Mouse (Mus musculus) limb, embryonic 12.5 days (tissue): Measurements from ENCODE around the gene P2ry14. TPM values are rescaled to one million over a fixed set of nuclear protein-coding genes. Genes with fewer than 3 reads are reported as not detected.
A peak's percentile ranks its signal among the peaks of the same experiment; 100 is the strongest.
"Not testable (repeated sequence)": the region's sequence is repeated elsewhere in the genome, so short reads cannot be mapped to it uniquely, and the experiment has no call there.

Experiments
- ATAC-seq: fragments of 200-750 bp; cut with Nextera tagmentation; 2 replicates; pipeline ENCODE4 v1.8.0; 2017; ENCODE audit warnings: low read depth, moderate TSS enrichment; ENCODE audit not compliant: insufficient number of reproducible peaks, insufficient read depth, low FRiP score, low TSS enrichment
- H3K27ac ChIP-seq: fragments of 300-500 bp; sonication (generic); 2 replicates; pipeline ENCODE4 v1.5.1; 2016; ENCODE audit warnings: mild to moderate bottlenecking, moderate library complexity
- H3K27me3 ChIP-seq: fragments of 300-500 bp; sonication (generic); 2 replicates; pipeline ENCODE4 v1.6.1; 2016; ENCODE audit warnings: mild to moderate bottlenecking, moderate library complexity
- H3K36me3 ChIP-seq: fragments of 300-500 bp; sonication (generic); 2 replicates; pipeline ENCODE4 v1.6.1; 2016; ENCODE audit warnings: mild to moderate bottlenecking, moderate library complexity
- H3K4me1 ChIP-seq: fragments of 300-500 bp; sonication (generic); replicated peaks from 2 replicates; pipeline ENCODE4 v1.6.1; 2016
- H3K4me2 ChIP-seq: fragments of 300-500 bp; sonication (generic); 2 replicates; pipeline ENCODE4 v1.6.1; 2016; ENCODE audit warnings: mild to moderate bottlenecking, moderate library complexity
- H3K4me3 ChIP-seq: fragments of 300-500 bp; sonication (generic); replicated peaks from 2 replicates; pipeline ENCODE4 v1.5.1; 2016; ENCODE audit warnings: mild to moderate bottlenecking
- H3K9ac ChIP-seq: fragments of 300-500 bp; sonication (generic); replicated peaks from 2 replicates; pipeline ENCODE4 v1.6.1; 2016; ENCODE audit warnings: mild to moderate bottlenecking, moderate library complexity
- H3K9me3 ChIP-seq: fragments of 300-500 bp; sonication (generic); 2 replicates; pipeline ENCODE4 v1.6.1; 2016; ENCODE audit warnings: mild to moderate bottlenecking, moderate library complexity
- WGBS: fragments of 180-500 bp; shearing (Covaris S2); methylation state at CpG from one replicate; pipeline ENCODE4 v1.1.7; 2016; 5-methylcytosine and 5-hydroxymethylcytosine counted together
- polyA plus RNA-seq: library from polyadenylated mRNA; unstranded; fragments of >200 nt; fragmentation: Nextera tagmentation; extraction: Ambion mirVana; gene quantifications from 2 replicates; pipeline ENCODE4 v1.2.1, GENCODE M21; 2016

The P2ry14 gene
- polyA plus RNA-seq, 1 experiment from 2014 or later = 1.3 TPM

DNA sequence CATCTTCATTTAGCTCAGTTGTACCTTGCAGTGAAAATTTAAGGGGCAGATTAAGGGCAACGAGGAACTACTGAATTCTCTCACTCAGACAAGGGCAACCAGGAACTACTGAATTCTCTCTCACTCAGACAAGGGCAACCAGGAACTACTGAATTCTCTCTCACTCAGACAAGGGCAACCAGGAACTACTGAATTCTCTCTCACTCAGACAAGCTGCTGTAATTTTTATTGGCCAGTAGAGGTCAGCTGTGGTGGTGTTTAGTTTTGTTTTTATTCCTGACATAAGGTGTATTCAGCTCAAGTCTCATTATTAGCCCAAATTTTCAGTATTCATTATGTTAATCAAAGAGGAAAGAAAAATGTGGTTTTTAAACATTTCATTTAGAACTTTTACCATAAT, 84.3 kb downstream of the P2ry14 start:
- 0 out of 2 replicates have a peak, but pooled peaks cover 14% of the 10 kb centered on the region for H3K4me1 ChIP-seq
- ATAC-seq, H3K27ac ChIP-seq, H3K9ac ChIP-seq, H3K4me3 ChIP-seq, H3K27me3 ChIP-seq, H3K4me2 ChIP-seq, H3K9me3 ChIP-seq, H3K36me3 ChIP-seq: not testable (repeated sequence)
- WGBS = 97% methylated on average over 1 of the region's 1 CpGs

DNA sequence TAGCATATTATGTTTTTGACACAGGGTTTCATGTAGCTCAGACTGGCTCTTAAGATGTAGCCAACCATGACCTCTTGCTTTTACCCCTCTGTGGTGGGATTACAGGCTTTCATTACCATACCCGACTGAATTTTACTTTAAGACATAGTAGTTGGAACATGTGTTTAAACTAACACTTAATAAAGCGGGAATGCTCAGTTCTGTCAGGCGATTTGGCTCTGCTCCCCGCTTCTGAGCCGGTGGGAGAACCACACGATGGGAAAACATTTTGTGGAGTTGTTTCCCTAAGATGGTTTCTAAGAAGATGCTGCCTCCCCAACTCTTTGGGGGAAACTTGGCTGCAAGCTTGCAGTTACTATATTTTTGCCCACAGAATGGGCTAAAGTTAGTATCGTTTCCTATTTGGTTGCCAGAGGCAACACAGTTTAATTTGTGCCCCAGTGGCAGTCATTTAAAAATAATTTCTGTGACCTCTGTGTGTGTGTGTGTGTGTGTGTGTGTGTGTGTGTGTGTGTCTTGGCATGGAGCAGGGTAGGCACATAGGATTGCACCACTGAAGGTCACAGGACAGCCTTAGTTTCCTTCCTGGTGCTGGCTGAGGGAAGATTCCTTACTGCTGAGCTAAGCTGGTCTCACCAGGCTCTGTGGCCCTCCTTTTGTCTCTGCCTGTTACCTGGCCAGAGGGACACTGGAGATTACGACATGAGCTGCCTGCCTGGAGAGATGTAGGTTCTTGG, 86.7 kb downstream of the P2ry14 start:
- peak; percentile 56; the same call in 1 of the 2 replicates for ATAC-seq
- Histone ChIP-seq H3K9ac (no peak overlapping the region), H3K27me3 (no peaks in the 10 kb centered on the region), H3K9me3 (no peaks in the 10 kb centered on the region), H3K27ac (no peak overlapping the region), H3K4me2 (no peak overlapping the region), H3K4me3 (no peak overlapping the region), H3K36me3 (no peaks in the 10 kb centered on the region), H3K4me1 (0 out of 2 replicates have a peak, but pooled peaks cover 18% of the 10 kb centered on the region)
- WGBS = 64% methylated on average over 8 of the region's 8 CpGs

DNA sequence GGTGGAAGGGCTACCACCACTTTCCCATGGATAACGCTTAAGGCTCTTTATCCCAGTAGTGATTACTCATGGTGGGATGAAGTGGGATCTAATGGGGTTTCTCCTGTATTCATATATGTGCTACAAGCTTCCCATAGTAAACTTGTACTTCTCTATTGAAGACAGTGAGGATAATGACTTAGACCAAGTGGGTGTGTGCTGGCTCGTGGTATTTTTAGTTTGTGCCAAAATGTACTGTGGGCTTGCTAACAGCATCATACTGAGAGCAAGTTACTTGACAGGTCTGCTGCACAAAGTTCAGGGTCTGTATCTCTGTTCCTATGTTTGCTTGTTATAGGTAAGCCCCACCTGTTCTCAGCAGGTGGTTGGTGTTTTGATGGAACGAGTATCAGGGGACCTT, 87.5 kb downstream of the P2ry14 start:
- H3K4me3 ChIP-seq = no peak overlapping the region
- WGBS = 84% methylated on average over 3 of the region's 3 CpGs
- no peaks in the 10 kb centered on the region for H3K9me3 ChIP-seq
- H3K4me1 ChIP-seq = 0 out of 2 replicates have a peak, but pooled peaks cover 18% of the 10 kb centered on the region
- H3K36me3 ChIP-seq = no peaks in the 10 kb centered on the region
- no peak overlapping the region for H3K4me2 ChIP-seq
- H3K27ac ChIP-seq = no peak overlapping the region
- H3K27me3 ChIP-seq = no peaks in the 10 kb centered on the region
- H3K9ac ChIP-seq = no peak overlapping the region
- ATAC-seq = no peak

Other genes starting within 250 kb of the P2ry14 start
- 2.1 and 2.4 TPM in 2 replicates for gene Med12l, start 147.8 kb downstream of the P2ry14 start, polyA plus RNA-seq
- 1.1 and 1.3 TPM in 2 replicates for gene Gpr171, start 51.8 kb downstream of the P2ry14 start, polyA plus RNA-seq
- gene Gpr87, start 41.5 kb upstream of the P2ry14 start, polyA plus RNA-seq = 0.53 and 0.92 TPM in 2 replicates
- 0.67 and 0.68 TPM in 2 replicates for gene P2ry13, start 57.3 kb upstream of the P2ry14 start, polyA plus RNA-seq
- gene P2ry12, start 109.3 kb upstream of the P2ry14 start, polyA plus RNA-seq = 1.2 and 1.7 TPM in 2 replicates
- 8.2 and 11.5 TPM in 2 replicates for gene Igsf10, start 190.8 kb upstream of the P2ry14 start, polyA plus RNA-seq